Mouse (Mus musculus) neural tube, embryonic 14.5 days (tissue): Measurements from ENCODE around the gene Cd68. TPM values are rescaled to one million over a fixed set of nuclear protein-coding genes. Genes with fewer than 3 reads are reported as not detected.
"Not testable (repeated sequence)": the region's sequence is repeated elsewhere in the genome, so short reads cannot be mapped to it uniquely, and the experiment has no call there.

ENCODE experiments used
- ATAC-seq: fragments of 200-750 bp; cut with Nextera tagmentation; 2 replicates; pipeline ENCODE4 v1.8.0; 2017; ENCODE audit warnings: low read depth, mild to moderate bottlenecking, moderate TSS enrichment, moderate library complexity
- H3K27ac ChIP-seq: fragments of 300-500 bp; sonication (generic); 2 replicates; pipeline ENCODE4 v1.5.1; 2014; ENCODE audit warnings: low read depth, mild to moderate bottlenecking, control low read depth, low read length, moderate library complexity, mixed read lengths
- H3K27me3 ChIP-seq: fragments of 300-500 bp; sonication (generic); 2 replicates; pipeline ENCODE4 v1.6.1; 2014; ENCODE audit warnings: low read length; ENCODE audit not compliant: control insufficient read depth, insufficient read depth
- H3K36me3 ChIP-seq: fragments of 300-500 bp; sonication (generic); 2 replicates; pipeline ENCODE4 v1.6.1; 2014; ENCODE audit warnings: low read length, mixed read lengths; ENCODE audit not compliant: control insufficient read depth, insufficient read depth
- H3K4me1 ChIP-seq: fragments of 300-500 bp; sonication (generic); 2 replicates; pipeline ENCODE4 v1.6.1; 2014; ENCODE audit warnings: low read length; ENCODE audit not compliant: control insufficient read depth, insufficient read depth
- H3K4me2 ChIP-seq: fragments of 300-500 bp; sonication (generic); 2 replicates; pipeline ENCODE4 v1.6.1; 2014; ENCODE audit warnings: mild to moderate bottlenecking, low read depth, low read length, control low read depth
- H3K4me3 ChIP-seq: fragments of 300-500 bp; sonication (generic); 2 replicates; pipeline ENCODE4 v1.5.1; 2014; ENCODE audit warnings: low read depth, low read length, control low read depth, mixed read lengths
- H3K9ac ChIP-seq: fragments of 300-500 bp; sonication (generic); replicated peaks from 2 replicates; pipeline ENCODE4 v1.6.1; 2014; ENCODE audit warnings: low read depth, mild to moderate bottlenecking, control low read depth, low read length, mixed read lengths
- H3K9me3 ChIP-seq: fragments of 300-500 bp; sonication (generic); 2 replicates; pipeline ENCODE4 v1.6.1; 2016; ENCODE audit warnings: low read length; ENCODE audit not compliant: control insufficient read depth
- WGBS: fragments of 180-500 bp; shearing (Covaris S2); extraction: QIAGEN DNeasy Blood & Tissue Kit; methylation state at CpG from one replicate; pipeline ENCODE4 v1.1.7; 2014; 5-methylcytosine and 5-hydroxymethylcytosine counted together
- polyA plus RNA-seq: library from polyadenylated mRNA; unstranded; fragments of >200 nt; fragmentation: Nextera tagmentation; extraction: Ambion mirVana; gene quantifications from 2 replicates; pipeline ENCODE4 v1.2.1, GENCODE M21; 2014

Cd68 gene
- polyA plus RNA-seq, 1 experiment from 2014 or later, result 3.7 TPM

GRCm38 (mm10) chr11:69628286-69628685 is 37.7 kb downstream of the Cd68 start:
- H3K9ac ChIP-seq, result no peak overlapping the region
- H3K9me3 ChIP-seq, result no peaks in the 10 kb centered on the region
- WGBS, result 34% methylated on average over 6 of the region's 6 CpGs
- no peak overlapping the region for H3K4me2 ChIP-seq
- H3K4me1 ChIP-seq, result no peaks in the 10 kb centered on the region
- H3K27ac ChIP-seq, result no peak overlapping the region
- H3K27me3 ChIP-seq, result no peaks in the 10 kb centered on the region
- H3K36me3 ChIP-seq, result no peaks in the 10 kb centered on the region
- ATAC-seq, result no peak
- no peak overlapping the region for H3K4me3 ChIP-seq

- H3K27me3 ChIP-seq, H3K9me3 ChIP-seq, H3K4me3 ChIP-seq, H3K36me3 ChIP-seq, ATAC-seq, H3K9ac ChIP-seq, H3K27ac ChIP-seq, H3K4me1 ChIP-seq, H3K4me2 ChIP-seq: not testable (repeated sequence)
- 86% methylated on average over 2 of the region's 2 CpGs for WGBS
Measured at GRCm38 (mm10) chr11:69624339-69624738, 41.6 kb downstream of the Cd68 start.

- WGBS, result 63% methylated on average over 4 of the region's 4 CpGs
- Histone ChIP-seq H3K27me3 (no peaks in the 10 kb centered on the region), H3K4me1 (peaks cover 8% of the 10 kb centered on the region), H3K4me2 (peak overlapping the region; percentile 89), H3K27ac (no peak overlapping the region), H3K9ac (peak overlapping the region; percentile 78; the same call in 1 of the 2 replicates), H3K36me3 (no peaks in the 10 kb centered on the region), H3K4me3 (peak overlapping the region; percentile 50), H3K9me3 (no peaks in the 10 kb centered on the region)
- no peak for ATAC-seq
Measured at GRCm38 (mm10) chr11:69623006-69623405, 42.9 kb downstream of the Cd68 start.

GRCm38 (mm10) chr11:69622406-69622805 is 43.5 kb downstream of the Cd68 start:
- H3K9ac ChIP-seq, result peak overlapping the region; percentile 78
- H3K4me3 ChIP-seq, result peak overlapping the region; percentile 50
- peak overlapping the region; percentile 89 for H3K4me2 ChIP-seq
- no peaks in the 10 kb centered on the region for H3K27me3 ChIP-seq
- no peak; the same call in 1 of the 2 replicates for ATAC-seq
- H3K9me3 ChIP-seq, result no peaks in the 10 kb centered on the region
- H3K4me1 ChIP-seq, result peaks cover 8% of the 10 kb centered on the region
- 30% methylated on average over 6 of the region's 6 CpGs for WGBS
- peak overlapping the region; percentile 77 for H3K27ac ChIP-seq
- no peaks in the 10 kb centered on the region for H3K36me3 ChIP-seq

DNA sequence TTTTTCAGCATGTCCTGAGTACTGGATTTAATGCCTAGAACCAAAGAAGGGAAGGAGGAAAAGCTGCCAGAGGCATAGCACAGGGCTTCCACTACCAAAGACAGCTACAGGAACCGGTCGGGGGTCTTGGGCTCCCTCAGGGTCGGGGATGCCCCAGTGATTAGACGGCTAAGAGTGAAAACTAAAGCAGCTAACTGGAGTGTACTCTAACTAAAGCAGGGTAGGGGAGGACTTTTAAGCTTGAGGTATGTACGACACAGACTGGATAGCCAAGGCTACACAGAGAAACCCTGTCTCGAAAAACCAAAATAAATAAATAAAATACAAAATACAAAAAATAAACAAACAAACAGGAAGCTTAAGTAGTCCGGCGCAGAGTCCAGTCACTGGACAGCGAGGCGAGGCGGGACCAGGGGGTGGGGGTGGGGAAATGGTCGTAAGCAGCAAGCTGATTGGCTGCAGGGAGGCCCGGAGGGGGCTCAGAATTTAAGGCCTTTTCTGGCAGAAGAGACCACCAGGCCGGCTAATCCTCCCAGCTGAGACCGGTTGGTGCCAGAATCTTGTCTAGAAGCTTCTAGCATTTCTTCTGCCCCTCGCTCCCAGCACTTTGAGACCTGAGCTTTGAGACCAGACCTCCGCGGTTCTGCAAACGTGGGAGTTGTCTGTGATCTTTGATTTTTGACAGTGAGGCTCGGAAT is 44.2 kb downstream of the Cd68 start, which contains the start of gene Sat2:
Gene Sat2 (plus strand): TSS at position 454 of the 698 bp plus-strand sequence.
- no peaks in the 10 kb centered on the region for H3K36me3 ChIP-seq
- no peaks in the 10 kb centered on the region for H3K9me3 ChIP-seq
- ATAC-seq, result peak; percentile 84
- peak within 1 kb of the TSS; percentile 78 for H3K9ac ChIP-seq
- peaks cover 8% of the 10 kb centered on the region for H3K4me1 ChIP-seq
- H3K27me3 ChIP-seq, result no peaks in the 10 kb centered on the region
- peak within 1 kb of the TSS; percentile 77 for H3K27ac ChIP-seq
- H3K4me3 ChIP-seq, result peak within 1 kb of the TSS; percentile 50
- WGBS, result under 1% methylated on average over 20 of the region's 20 CpGs
- peak within 1 kb of the TSS; percentile 89 for H3K4me2 ChIP-seq

DNA sequence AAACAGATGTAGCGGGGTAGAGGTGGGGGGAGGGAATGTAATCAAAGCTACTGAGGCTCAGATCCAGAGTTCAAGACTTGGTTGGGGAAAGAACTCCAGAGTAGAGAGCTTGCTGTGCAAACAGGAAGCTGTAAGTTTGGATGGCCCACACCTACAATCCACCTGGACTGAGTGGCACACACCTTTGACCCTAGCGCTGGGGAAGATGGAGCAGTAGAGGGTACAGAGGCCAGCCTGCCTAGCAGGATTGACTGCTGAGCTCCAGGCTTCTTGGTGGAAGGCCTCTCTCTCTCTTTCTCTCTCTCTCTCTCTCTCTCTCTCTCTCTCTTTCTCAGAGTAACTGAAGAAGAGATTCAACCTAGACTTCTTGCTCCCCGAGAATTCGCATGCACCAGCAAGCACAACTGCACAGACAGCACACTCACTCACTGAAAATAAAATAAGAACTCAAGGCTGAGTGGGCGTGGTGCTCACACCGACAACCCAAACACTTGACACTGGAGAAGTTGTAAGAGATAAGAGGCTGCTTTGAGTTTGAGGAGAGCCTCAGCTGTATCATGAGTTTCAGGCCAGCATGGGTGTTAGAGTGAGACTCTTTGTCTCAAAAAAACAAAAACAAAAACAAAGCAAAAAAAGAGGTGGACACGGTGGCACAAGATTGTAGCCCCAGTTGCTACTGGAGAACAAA is 45.4 kb downstream of the Cd68 start:
- Histone ChIP-seq H3K9ac (no peak overlapping the region), H3K4me3 (no peak overlapping the region), H3K27ac (no peak overlapping the region), H3K4me1 (peaks cover 8% of the 10 kb centered on the region), H3K36me3 (no peaks in the 10 kb centered on the region), H3K4me2 (no peak overlapping the region), H3K9me3 (no peaks in the 10 kb centered on the region), H3K27me3 (no peaks in the 10 kb centered on the region)
- ATAC-seq, result no peak
- 92% methylated on average over 7 of the region's 7 CpGs for WGBS

DNA sequence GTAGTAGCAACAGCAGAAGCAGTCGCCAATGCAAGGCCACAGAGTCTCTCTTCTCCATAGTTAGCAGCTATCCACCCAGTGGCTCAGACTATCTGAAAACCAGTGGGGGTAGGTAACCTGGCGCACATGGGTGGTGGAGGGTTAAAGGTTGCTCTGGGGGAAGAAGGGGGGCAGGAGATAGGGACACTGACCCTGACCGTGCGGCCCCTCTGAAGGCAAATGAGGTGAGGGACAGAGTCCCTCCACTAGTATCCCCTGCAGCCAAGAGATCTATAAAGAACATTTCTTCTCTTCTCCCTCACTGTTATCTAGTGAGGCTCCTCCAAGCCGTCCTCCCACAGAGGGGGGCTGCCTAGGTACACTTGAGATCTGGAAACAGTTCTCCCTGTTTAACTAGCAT is 48.1 kb downstream of the Cd68 start, which contains the start of gene Shbg:
Gene Shbg (minus strand): TSS at position 101 of the 400 bp plus-strand sequence.
- peaks cover 3% of the 10 kb centered on the region for H3K4me1 ChIP-seq
- H3K9me3 ChIP-seq, result no peaks in the 10 kb centered on the region
- H3K4me2 ChIP-seq, result no peak within 1 kb of the TSS
- no peak within 1 kb of the TSS for H3K9ac ChIP-seq
- no peaks in the 10 kb centered on the region for H3K27me3 ChIP-seq
- 76% methylated on average over 5 of the region's 5 CpGs for WGBS
- H3K27ac ChIP-seq, result no peak within 1 kb of the TSS
- H3K4me3 ChIP-seq, result no peak within 1 kb of the TSS
- no peaks in the 10 kb centered on the region for H3K36me3 ChIP-seq
- no peak for ATAC-seq

- Histone ChIP-seq H3K4me2 (no peak overlapping the region), H3K4me1 (no peaks in the 10 kb centered on the region), H3K27ac (no peak overlapping the region), H3K27me3 (no peaks in the 10 kb centered on the region), H3K36me3 (no peaks in the 10 kb centered on the region), H3K9me3 (no peaks in the 10 kb centered on the region), H3K4me3 (no peak overlapping the region), H3K9ac (no peak overlapping the region)
- no peak for ATAC-seq
- WGBS, result 50% methylated on average over 10 of the region's 10 CpGs
Measured at GRCm38 (mm10) chr11:69616781-69617180, 49.2 kb downstream of the Cd68 start.

DNA sequence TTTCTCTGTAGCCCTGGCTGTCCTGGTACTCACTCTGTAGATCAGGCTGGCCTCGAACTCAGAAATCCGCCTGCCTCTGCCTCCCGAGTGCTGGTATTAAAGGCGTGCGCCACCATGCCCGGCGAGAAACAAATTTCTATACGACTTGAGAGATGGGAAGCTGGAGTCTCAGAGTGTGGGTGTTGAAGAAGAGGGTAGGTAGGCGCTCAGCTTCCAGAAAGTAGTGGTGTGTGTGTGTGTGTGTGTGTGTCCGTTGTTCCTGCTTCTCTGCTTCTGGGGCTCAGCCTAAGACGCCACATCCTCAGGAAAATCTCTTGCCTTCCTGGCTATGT is 51.7 kb downstream of the Cd68 start:
- H3K36me3 ChIP-seq, H3K4me2 ChIP-seq, ATAC-seq, H3K27ac ChIP-seq, H3K9ac ChIP-seq, H3K9me3 ChIP-seq, H3K4me1 ChIP-seq, H3K27me3 ChIP-seq, H3K4me3 ChIP-seq: not testable (repeated sequence)
- WGBS, result 57% methylated on average over 11 of the region's 11 CpGs
